Mouse (Mus musculus) layer of hippocampus, postnatal 36 days (tissue): Measurements from ENCODE around the gene Ppp1r12b. TPM values are rescaled to one million over a fixed set of nuclear protein-coding genes. Genes with fewer than 3 reads are reported as not detected.
A peak's percentile ranks its signal among the peaks of the same experiment; 100 is the strongest.

Source experiments
- DNase-seq, 2 experiments: peaks; one replicate each; pipeline ENCODE4 v3.0.0; 2022
- total RNA-seq, 2 experiments: library from RNA; stranded (reverse); gene quantifications; 2 replicates each; pipeline ENCODE4 v1.2.3; 2021

Gene Ppp1r12b
- total RNA-seq, 2 experiments from 2014 or later, result 71.9 to 77.8 TPM

- DNase-seq, result no peak
These were observed 17.5 kb downstream of the Ppp1r12b start for GRCm38 (mm10) chr1:134938233-134938632.

- DNase-seq, result no peak
These were observed 19.4 kb downstream of the Ppp1r12b start for GRCm38 (mm10) chr1:134936335-134936734.

GRCm38 (mm10) chr1:134932431-134932830 is 23.3 kb downstream of the Ppp1r12b start:
- no peak for DNase-seq

- no peak for DNase-seq
These were observed 36.7 kb downstream of the Ppp1r12b start for GRCm38 (mm10) chr1:134919010-134919409.

GRCm38 (mm10) chr1:134915421-134915820 is 40.3 kb downstream of the Ppp1r12b start:
- DNase-seq, result no peak

- DNase-seq, result no peak
These were observed 42.2 kb downstream of the Ppp1r12b start for GRCm38 (mm10) chr1:134913535-134913934.

- DNase-seq, result no peak
These were observed 43.9 kb downstream of the Ppp1r12b start for GRCm38 (mm10) chr1:134911892-134912291.

- DNase-seq, result no peak
These were observed 45.7 kb downstream of the Ppp1r12b start for GRCm38 (mm10) chr1:134910037-134910436.

- DNase-seq, result peak; percentile 37 to 43
These were observed 46.3 kb downstream of the Ppp1r12b start for GRCm38 (mm10) chr1:134909442-134909841.

- DNase-seq, result no peak
These were observed 53.6 kb downstream of the Ppp1r12b start for GRCm38 (mm10) chr1:134902051-134902619.

GRCm38 (mm10) chr1:134896008-134896407 is 59.7 kb downstream of the Ppp1r12b start:
- DNase-seq, result no peak

GRCm38 (mm10) chr1:134894803-134895202 is 60.9 kb downstream of the Ppp1r12b start:
- DNase-seq, result no peak

- DNase-seq, result no peak
These were observed 63.8 kb downstream of the Ppp1r12b start for GRCm38 (mm10) chr1:134891916-134892315.

GRCm38 (mm10) chr1:134889629-134890028 is 66.1 kb downstream of the Ppp1r12b start:
- no peak for DNase-seq

GRCm38 (mm10) chr1:134875800-134876199 is 79.9 kb downstream of the Ppp1r12b start:
- no peak for DNase-seq

GRCm38 (mm10) chr1:134872678-134873077 is 83.1 kb downstream of the Ppp1r12b start:
- no peak for DNase-seq

- no peak for DNase-seq
These were observed 89.3 kb downstream of the Ppp1r12b start for GRCm38 (mm10) chr1:134866426-134866825.

- no peak for DNase-seq
These were observed 90.2 kb downstream of the Ppp1r12b start for GRCm38 (mm10) chr1:134865552-134865951.

- no peak for DNase-seq
These were observed 95.2 kb downstream of the Ppp1r12b start for GRCm38 (mm10) chr1:134860538-134860937.

GRCm38 (mm10) chr1:134858344-134859053 is 97.2 kb downstream of the Ppp1r12b start:
- DNase-seq, result no peak

- DNase-seq, result peak; percentile 73 to 77
These were observed 101.3 kb downstream of the Ppp1r12b start for GRCm38 (mm10) chr1:134854325-134854982.

- no peak for DNase-seq
These were observed 102.9 kb downstream of the Ppp1r12b start for GRCm38 (mm10) chr1:134852797-134853196.

- no peak for DNase-seq
These were observed 104.5 kb downstream of the Ppp1r12b start for GRCm38 (mm10) chr1:134851211-134851610.

- DNase-seq, result no peak
These were observed 105.4 kb downstream of the Ppp1r12b start for GRCm38 (mm10) chr1:134850361-134850760.
